9 mouse cellular contexts compared by ENCODE assay signal in the genomic region with DNA sequence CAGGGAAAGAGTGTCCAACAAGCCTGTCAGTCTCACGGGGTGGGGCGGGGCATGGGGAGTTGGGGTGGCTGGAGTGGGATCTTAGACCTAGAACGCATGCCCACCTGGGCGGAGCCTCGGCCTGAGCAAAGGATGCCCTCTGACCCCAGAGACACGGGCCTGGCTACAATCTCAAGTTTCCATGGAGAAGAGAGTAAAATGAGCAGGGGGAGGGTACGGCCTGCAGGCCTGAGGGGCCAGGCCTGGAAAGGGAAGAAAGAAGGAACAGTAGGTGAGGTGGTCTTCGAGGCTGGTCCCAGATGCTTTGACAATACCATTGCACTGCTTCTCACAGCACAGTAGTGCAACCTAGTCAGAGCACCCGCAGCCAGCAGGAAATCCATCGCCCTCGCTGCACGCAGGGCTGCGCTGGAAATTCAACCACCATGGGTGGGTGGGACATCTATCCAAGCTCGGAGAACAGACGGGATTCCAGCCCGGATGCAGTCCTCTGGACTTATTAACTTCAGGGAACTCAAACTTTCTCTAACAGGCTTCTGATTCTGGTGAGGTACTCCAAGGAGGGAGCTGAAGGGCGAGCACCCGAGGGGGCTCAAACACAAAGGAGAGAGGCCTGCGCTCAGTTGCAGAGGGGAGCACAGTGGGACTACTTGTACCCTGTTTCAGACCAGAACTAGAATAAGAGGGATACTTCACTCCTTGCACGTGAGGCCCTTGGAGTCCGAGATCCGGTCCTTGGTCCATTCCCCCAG. TPM values are rescaled to one million over a fixed set of nuclear protein-coding genes. Genes with fewer than 3 reads are reported as not detected.
A peak's percentile ranks its signal among the peaks of the same experiment; 100 is the strongest.
DNase-seq lines count a peak whose midpoint lies in the region.
"Had no signal": no experiment of that assay in that cellular context is flagged by ENCODE, and none has a peak within 500 bp of the region (broad histone marks: within the 10 kb centered on the region; RNA-seq: fewer than 3 reads in every experiment).

No protein-coding gene starts in this region.

- no peaks in the 10 kb centered on the region for H3K27me3 ChIP-seq in heart, embryonic 10.5 days (ENCODE audit: insufficient read depth, poor library complexity, severe bottlenecking)
- no peaks in the 10 kb centered on the region for H3K27me3 ChIP-seq in hindbrain, embryonic 10.5 days (ENCODE audit: insufficient read depth, poor library complexity, severe bottlenecking)
- H3K27me3 ChIP-seq in midbrain, embryonic 10.5 days (ENCODE audit: low read depth, poor library complexity, severe bottlenecking), result no peaks in the 10 kb centered on the region

- H3K36me3 ChIP-seq in heart, embryonic 10.5 days, result peaks cover 39% of the 10 kb centered on the region
- H3K36me3 ChIP-seq in hindbrain, embryonic 10.5 days, result peaks cover 40% of the 10 kb centered on the region
- H3K36me3 ChIP-seq in midbrain, embryonic 10.5 days, result peaks cover 42% of the 10 kb centered on the region

- 4% methylated on average over 22 of the region's 22 CpGs for WGBS in heart, embryonic 10.5 days
- WGBS in hindbrain, embryonic 10.5 days, result 1% methylated on average over 22 of the region's 22 CpGs
- WGBS in midbrain, embryonic 10.5 days, result under 1% methylated on average over 22 of the region's 22 CpGs

- H3K4me3 ChIP-seq in heart, embryonic 10.5 days, result peak overlapping the region; percentile 68
- peak overlapping the region; percentile 73 for H3K4me3 ChIP-seq in hindbrain, embryonic 10.5 days
- H3K4me3 ChIP-seq in midbrain, embryonic 10.5 days, result peak overlapping the region; percentile 72

- H3K4me1 ChIP-seq in heart, embryonic 10.5 days, result peaks cover 18% of the 10 kb centered on the region
- H3K4me1 ChIP-seq in hindbrain, embryonic 10.5 days (replicated peaks), result peaks cover 44% of the 10 kb centered on the region
- peaks cover 43% of the 10 kb centered on the region for H3K4me1 ChIP-seq in midbrain, embryonic 10.5 days

- H3K9me3 ChIP-seq in heart, embryonic 10.5 days, result no peaks in the 10 kb centered on the region
- no peaks in the 10 kb centered on the region for H3K9me3 ChIP-seq in hindbrain, embryonic 10.5 days
- H3K9me3 ChIP-seq in midbrain, embryonic 10.5 days (replicated peaks), result no peaks in the 10 kb centered on the region

- peak overlapping the region; percentile 88 for H3K27ac ChIP-seq in heart, embryonic 10.5 days
- peak overlapping the region; percentile 93 for H3K27ac ChIP-seq in hindbrain, embryonic 10.5 days
- H3K27ac ChIP-seq in midbrain, embryonic 10.5 days (replicated peaks), result peak overlapping the region; percentile 93

- intact Hi-C loops in heart, postnatal 10 days (cut with DNase I), result no loop called here

- DNase-seq in heart, embryonic 10.5 days (ENCODE audit: low spot score), result peak; percentile 84
- no peak for DNase-seq in heart, postnatal 10 days
- peak; percentile 58 for DNase-seq in ZHBTc4 (ENCODE audit: low read depth, low spot score)
- DNase-seq in hindbrain, embryonic 10.5 days (ENCODE audit: low spot score), result peak; percentile 89
- peak; percentile 88 for DNase-seq in midbrain, embryonic 10.5 days (ENCODE audit: low spot score)
- no peak for DNase-seq in frontal cortex, postnatal 10 days (ENCODE audit: low spot score in 2 of 2)
- DNase-seq in left cerebral cortex, adult 8-10 months (ENCODE audit: low spot score in 2 of 2), result no peak
- DNase-seq in spleen, postnatal 14 days (ENCODE audit: low spot score in 2 of 2), result no peak

RNA-seq across cellular contexts. Expression of a gene that starts 0.7 kb away (rescaled TPM):
- 56.0 and 84.9 TPM in 2 replicates for polyA plus RNA-seq in heart, embryonic 10.5 days (2016; fragmentation: Nextera tagmentation; extraction: Ambion mirVana)
- 1 to 10 TPM in 1 of 2 experiments, under 1 TPM in 1; 0.45 to 2.1 TPM for total RNA-seq in heart, postnatal 10 days (2021)
- 146 and 175 TPM in 2 replicates for polyA plus RNA-seq in hindbrain, embryonic 10.5 days (2016; fragmentation: Nextera tagmentation; extraction: Ambion mirVana)
- polyA plus RNA-seq in midbrain, embryonic 10.5 days (2016; fragmentation: Nextera tagmentation; extraction: Ambion mirVana), result 153 and 184 TPM in 2 replicates
- total RNA-seq in left cerebral cortex, adult 8-10 months (2022), result 1 to 10 TPM; 1.8 to 2.7 (median 2.4) TPM
- total RNA-seq: neutrophil, adult 5-6 weeks had no signal

RNA-seq across cellular contexts. Expression of a gene that starts 7.9 kb away (rescaled TPM):
- polyA plus RNA-seq in heart, embryonic 10.5 days (2016; fragmentation: Nextera tagmentation; extraction: Ambion mirVana), result 115 and 145 TPM in 2 replicates
- total RNA-seq in heart, postnatal 10 days (2021), result 1 to 10 TPM; 3.4 to 7.1 TPM
- 114 and 136 TPM in 2 replicates for polyA plus RNA-seq in hindbrain, embryonic 10.5 days (2016; fragmentation: Nextera tagmentation; extraction: Ambion mirVana)
- polyA plus RNA-seq in midbrain, embryonic 10.5 days (2016; fragmentation: Nextera tagmentation; extraction: Ambion mirVana), result 101 and 136 TPM in 2 replicates
- total RNA-seq in left cerebral cortex, adult 8-10 months (2022), result 10 to 100 TPM; 11.3 to 23.7 (median 17.9) TPM

RNA-seq across cellular contexts. Expression of a gene that starts 13.2 kb away (rescaled TPM):
- 114 and 125 TPM in 2 replicates for polyA plus RNA-seq in heart, embryonic 10.5 days (2016; fragmentation: Nextera tagmentation; extraction: Ambion mirVana)
- total RNA-seq in heart, postnatal 10 days (2021), result 10 to 100 TPM; 48.9 TPM
- 159 and 177 TPM in 2 replicates for polyA plus RNA-seq in hindbrain, embryonic 10.5 days (2016; fragmentation: Nextera tagmentation; extraction: Ambion mirVana)
- polyA plus RNA-seq in midbrain, embryonic 10.5 days (2016; fragmentation: Nextera tagmentation; extraction: Ambion mirVana), result 149 and 170 TPM in 2 replicates
- total RNA-seq in left cerebral cortex, adult 8-10 months (2022), result 10 to 100 TPM; 70.7 to 86.3 (median 81.6) TPM

RNA-seq across cellular contexts. Expression of a gene that starts 20.1 kb away (rescaled TPM):
- 5.6 and 9.8 TPM in 2 replicates for polyA plus RNA-seq in heart, embryonic 10.5 days (2016; fragmentation: Nextera tagmentation; extraction: Ambion mirVana)
- total RNA-seq in heart, postnatal 10 days (2021), result 1 to 10 TPM; 1.6 to 2.2 TPM
- 7.8 and 10.1 TPM in 2 replicates for polyA plus RNA-seq in hindbrain, embryonic 10.5 days (2016; fragmentation: Nextera tagmentation; extraction: Ambion mirVana)
- 5.4 and 6.8 TPM in 2 replicates for polyA plus RNA-seq in midbrain, embryonic 10.5 days (2016; fragmentation: Nextera tagmentation; extraction: Ambion mirVana)
- 10 to 100 TPM; 21.9 to 27.3 (median 24.6) TPM for total RNA-seq in left cerebral cortex, adult 8-10 months (2022)

RNA-seq across cellular contexts. Expression of a gene that starts 22.7 kb away (rescaled TPM):
- polyA plus RNA-seq in heart, embryonic 10.5 days (2016; fragmentation: Nextera tagmentation; extraction: Ambion mirVana), result 0.36 and 0.55 TPM in 2 replicates
- under 1 TPM; 0.10 to 0.17 TPM for total RNA-seq in heart, postnatal 10 days (2021)
- polyA plus RNA-seq in hindbrain, embryonic 10.5 days (2016; fragmentation: Nextera tagmentation; extraction: Ambion mirVana), result 0.73 and 0.75 TPM in 2 replicates
- polyA plus RNA-seq in midbrain, embryonic 10.5 days (2016; fragmentation: Nextera tagmentation; extraction: Ambion mirVana), result 0.39 and 0.57 TPM in 2 replicates
- total RNA-seq in left cerebral cortex, adult 8-10 months (2022), result 1 to 10 TPM; 1.8 to 7.6 (median 2.9) TPM

Comparison
In these comparisons a context has a peak if more than half of its experiments do, and no peak if none do; other contexts are left out.
1. DNase-seq: peak in heart, embryonic 10.5 days (single experiment), ZHBTc4 (single experiment), hindbrain, embryonic 10.5 days (single experiment) and midbrain, embryonic 10.5 days (single experiment); none in heart, postnatal 10 days (0 of 2), frontal cortex, postnatal 10 days (0 of 2), left cerebral cortex, adult 8-10 months (0 of 2) and spleen, postnatal 14 days (0 of 2).
2. Peak in every context shown above with its lines, with median percentiles within 50 percentile points of each other: H3K27ac ChIP-seq and H3K4me3 ChIP-seq.